Mouse (Mus musculus): ENCODE data around the gene Resp18.

GRCm38 (mm10) chr1:75230335-75230994 is 47.8 kb downstream of the Resp18 start:
- TF ChIP-seq E2F4 (IDR thresholded peaks at IDR 0.05; ENCODE audit: insufficient replicate concordance, low read depth, low read length) (no peak), KAT2A (IDR thresholded peaks at IDR 0.05; ENCODE audit: insufficient replicate concordance, low read length) (no peak), ZKSCAN1 (IDR thresholded peaks at IDR 0.05; ENCODE audit: borderline replicate concordance, low read depth, low read length) (no peak), CTCF (conservative IDR thresholded peaks at IDR 0.05 in 1 of 2, IDR thresholded peaks at IDR 0.05 in 1 of 2; ENCODE audit: low read depth in 2 of 2, low read length in 2 of 2) (no peak), RAD21 (IDR thresholded peaks at IDR 0.05; ENCODE audit: low read depth, low read length) (no peak), SMC3 (IDR thresholded peaks at IDR 0.05; ENCODE audit: low read depth, low read length) (no peak), POLR2A (IDR thresholded peaks at IDR 0.05; ENCODE audit: low read depth, low read length) (no peak), MAX (IDR thresholded peaks at IDR 0.05; ENCODE audit: low read length) (no peak), TBP (conservative IDR thresholded peaks at IDR 0.05; ENCODE audit: low read depth, low read length) (no peak), JUN (IDR thresholded peaks at IDR 0.05; ENCODE audit: insufficient read depth, low read depth, low read length) (no peak), BHLHE40 (IDR thresholded peaks at IDR 0.05; ENCODE audit: low read depth, low read length) (no peak)

Data from CH12.LX (cell line).